Mouse (Mus musculus): Measurements from ENCODE around the gene Serpinb8. TPM values are rescaled to one million over a fixed set of nuclear protein-coding genes. Genes with fewer than 3 reads are reported as not detected.

Serpinb8 gene
- polyA plus RNA-seq, 1 experiment from 2014 or later, result 0.73 TPM

DNA sequence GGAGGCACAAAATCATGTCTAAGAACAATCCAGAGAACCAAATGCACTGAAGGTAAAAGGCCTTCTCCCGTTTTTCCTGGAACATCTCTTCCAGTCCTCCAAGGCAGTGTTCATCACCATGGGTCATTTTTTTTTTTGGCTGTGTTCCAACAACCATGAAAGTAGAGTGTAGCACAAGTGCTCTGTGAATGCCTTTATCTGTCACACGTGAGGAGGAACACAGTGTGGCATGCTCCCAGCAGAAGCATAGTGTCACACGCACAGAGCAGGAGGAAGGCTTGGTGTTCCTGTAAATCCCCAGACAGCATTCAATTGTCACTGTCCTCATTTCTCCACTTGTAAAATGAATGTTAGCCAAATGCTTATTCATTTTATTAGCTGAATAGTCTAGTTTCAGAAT lies 2.8 kb downstream of the Serpinb8 start:
- Histone ChIP-seq H3K4me3 (replicated peaks) (no peak overlapping the region), H3K27ac (no peak overlapping the region), H3K4me2 (no peak overlapping the region), H3K9me3 (replicated peaks) (no peaks in the 10 kb centered on the region), H3K4me1 (peaks cover 6% of the 10 kb centered on the region; the same call in 1 of the 2 replicates), H3K36me3 (no peaks in the 10 kb centered on the region), H3K9ac (no peak overlapping the region), H3K27me3 (no peaks in the 10 kb centered on the region)
- 78% methylated on average over 3 of the region's 3 CpGs for WGBS
- ATAC-seq (replicated peaks; ENCODE audit: low FRiP score), result no peak

DNA sequence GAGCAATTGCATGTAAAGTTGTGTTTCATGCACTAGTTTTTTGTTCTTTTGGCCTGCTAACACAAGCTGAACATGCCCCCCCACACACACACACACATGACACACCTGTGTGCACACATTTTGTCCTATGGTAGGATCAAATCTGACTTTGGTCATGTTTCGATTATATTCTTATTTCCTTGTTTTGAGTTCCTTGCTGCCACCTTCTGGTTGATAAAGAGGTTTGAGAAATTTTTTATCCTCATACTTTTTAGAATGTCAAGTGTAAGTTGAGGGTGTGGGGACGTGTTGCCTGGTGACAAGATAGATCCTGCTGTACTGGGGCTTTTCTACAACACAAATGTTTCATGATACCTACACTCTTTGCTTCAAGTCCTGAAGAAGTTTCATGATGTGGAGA lies 3.7 kb downstream of the Serpinb8 start:
- Histone ChIP-seq H3K36me3 (no peaks in the 10 kb centered on the region), H3K27ac (no peak overlapping the region), H3K27me3 (no peaks in the 10 kb centered on the region), H3K9me3 (replicated peaks) (no peaks in the 10 kb centered on the region), H3K4me2 (no peak overlapping the region), H3K9ac (no peak overlapping the region), H3K4me1 (peaks cover 6% of the 10 kb centered on the region; the same call in 1 of the 2 replicates), H3K4me3 (replicated peaks) (no peak overlapping the region)
- no peak for ATAC-seq (replicated peaks; ENCODE audit: low FRiP score)
- WGBS, result 62% methylated on average over 2 of the region's 2 CpGs

GRCm38 (mm10) chr1:107596874-107597273 lies 7.1 kb downstream of the Serpinb8 start:
- Histone ChIP-seq H3K4me1 (no peaks in the 10 kb centered on the region), H3K4me3 (replicated peaks) (no peak overlapping the region), H3K27me3 (no peaks in the 10 kb centered on the region), H3K27ac (no peak overlapping the region), H3K4me2 (no peak overlapping the region), H3K9me3 (replicated peaks) (no peaks in the 10 kb centered on the region), H3K36me3 (no peaks in the 10 kb centered on the region), H3K9ac (no peak overlapping the region)
- no peak for ATAC-seq (replicated peaks; ENCODE audit: low FRiP score)

DNA sequence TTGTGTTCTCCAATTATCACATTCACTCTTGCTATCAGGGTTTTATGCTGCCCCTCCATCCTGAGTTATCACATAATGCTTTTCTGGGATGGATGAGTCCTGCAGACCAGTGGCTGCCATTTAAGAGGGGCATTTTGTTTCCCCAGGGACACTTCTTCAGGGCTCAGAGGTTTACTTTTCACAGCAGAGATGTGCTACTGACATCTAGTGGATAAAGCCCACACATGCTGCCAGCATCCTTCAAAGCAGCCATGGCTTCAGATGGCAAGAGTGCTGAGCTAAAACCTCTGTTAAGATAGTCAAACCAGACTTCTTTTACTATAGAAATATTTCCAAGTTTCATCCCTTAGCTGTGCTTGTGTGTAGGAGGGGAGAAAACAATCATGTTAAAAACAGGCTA lies 8.7 kb downstream of the Serpinb8 start:
- Histone ChIP-seq H3K4me1 (no peaks in the 10 kb centered on the region), H3K9ac (no peak overlapping the region), H3K4me2 (no peak overlapping the region), H3K27me3 (no peaks in the 10 kb centered on the region), H3K27ac (no peak overlapping the region), H3K9me3 (replicated peaks) (no peaks in the 10 kb centered on the region), H3K4me3 (replicated peaks) (no peak overlapping the region), H3K36me3 (no peaks in the 10 kb centered on the region)
- ATAC-seq (replicated peaks; ENCODE audit: low FRiP score), result no peak

DNA sequence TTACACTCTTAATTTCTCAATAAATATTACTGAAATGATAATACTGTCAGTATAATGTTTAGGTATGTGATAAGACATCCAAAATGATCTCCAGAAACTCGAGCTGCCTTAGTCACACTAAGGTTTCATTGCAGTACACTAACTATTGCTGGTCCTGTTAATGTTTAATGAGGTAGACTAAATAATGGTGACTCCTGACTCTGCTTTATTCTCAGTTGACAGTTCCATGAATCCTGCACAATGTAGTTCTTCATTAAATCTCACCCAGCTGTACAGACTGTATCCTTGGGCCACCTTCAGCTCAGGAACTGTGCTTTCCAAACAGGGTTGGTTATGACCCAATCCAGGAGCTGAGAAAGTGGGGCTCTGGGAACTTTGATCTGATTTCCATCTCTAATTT lies 19.1 kb downstream of the Serpinb8 start:
- no peaks in the 10 kb centered on the region for H3K4me1 ChIP-seq
- 0 out of 2 replicates have a peak, but pooled peaks have one; percentile 36 for ATAC-seq (replicated peaks; ENCODE audit: low FRiP score)
- WGBS, result 42% methylated on average over 1 of the region's 1 CpGs
- no peaks in the 10 kb centered on the region for H3K9me3 ChIP-seq (replicated peaks)
- no peak overlapping the region for H3K4me3 ChIP-seq (replicated peaks)
- no peaks in the 10 kb centered on the region for H3K36me3 ChIP-seq
- H3K9ac ChIP-seq, result no peak overlapping the region
- no peak overlapping the region for H3K27ac ChIP-seq
- no peak overlapping the region for H3K4me2 ChIP-seq
- H3K27me3 ChIP-seq, result no peaks in the 10 kb centered on the region

- Histone ChIP-seq H3K9ac (no peak overlapping the region), H3K27me3 (no peaks in the 10 kb centered on the region)
These were observed 24.3 kb downstream of the Serpinb8 start for GRCm38 (mm10) chr1:107614087-107614486.

GRCm38 (mm10) chr1:107622017-107622416 lies 32.2 kb downstream of the Serpinb8 start:
- no peaks in the 10 kb centered on the region for H3K36me3 ChIP-seq
- 76% methylated on average over 4 of the region's 4 CpGs for WGBS
- H3K9ac ChIP-seq, result no peak overlapping the region
- H3K27me3 ChIP-seq, result no peaks in the 10 kb centered on the region
- no peak overlapping the region for H3K4me3 ChIP-seq (replicated peaks)
- H3K9me3 ChIP-seq (replicated peaks), result no peaks in the 10 kb centered on the region
- H3K4me1 ChIP-seq, result no peaks in the 10 kb centered on the region
- no peak for ATAC-seq (replicated peaks; ENCODE audit: low FRiP score)
- H3K27ac ChIP-seq, result no peak overlapping the region
- H3K4me2 ChIP-seq, result no peak overlapping the region

More at GRCm38 (mm10) chr1:107614087-107614486, 24.3 kb downstream of the Serpinb8 start:
- Histone ChIP-seq H3K4me3 (replicated peaks) (no peak overlapping the region), H3K9me3 (replicated peaks) (no peaks in the 10 kb centered on the region), H3K4me2 (no peak overlapping the region), H3K36me3 (no peaks in the 10 kb centered on the region), H3K4me1 (no peaks in the 10 kb centered on the region), H3K27ac (no peak overlapping the region)
- 84% methylated on average over 2 of the region's 2 CpGs for WGBS
- no peak for ATAC-seq (replicated peaks; ENCODE audit: low FRiP score)

GRCm38 (mm10) chr1:107635936-107636335 lies 46.1 kb downstream of the Serpinb8 start:
- H3K4me1 ChIP-seq, result no peaks in the 10 kb centered on the region
- 28% methylated on average over 4 of the region's 4 CpGs for WGBS
- H3K4me2 ChIP-seq, result no peak overlapping the region
- no peaks in the 10 kb centered on the region for H3K36me3 ChIP-seq
- no peak overlapping the region for H3K27ac ChIP-seq
- no peaks in the 10 kb centered on the region for H3K27me3 ChIP-seq
- H3K9ac ChIP-seq, result no peak overlapping the region
- H3K4me3 ChIP-seq (replicated peaks), result no peak overlapping the region
- H3K9me3 ChIP-seq (replicated peaks), result no peaks in the 10 kb centered on the region
- 0 out of 2 replicates have a peak, but pooled peaks have one; percentile 40 for ATAC-seq (replicated peaks; ENCODE audit: low FRiP score)

DNA sequence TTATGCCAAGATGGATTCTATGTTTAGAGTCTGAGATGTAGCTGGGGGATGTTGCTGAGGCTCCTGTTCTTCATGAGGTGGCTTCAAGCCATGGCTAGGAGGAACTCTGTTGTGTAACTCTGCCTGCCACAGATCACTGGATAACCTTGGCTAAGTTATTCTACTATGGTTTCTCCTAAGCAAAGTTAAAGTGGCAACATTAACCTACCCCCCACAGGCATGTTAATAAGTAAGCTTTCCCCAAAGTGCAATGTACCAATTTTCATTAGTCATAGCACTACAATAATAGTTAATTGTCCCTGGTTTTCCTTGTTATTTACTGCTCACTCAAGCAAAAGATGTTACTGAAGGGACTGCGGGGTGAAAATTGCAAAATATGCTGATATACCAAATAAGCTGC lies 48.2 kb downstream of the Serpinb8 start:
- Histone ChIP-seq H3K4me1 (no peaks in the 10 kb centered on the region), H3K4me2 (no peak overlapping the region), H3K36me3 (no peaks in the 10 kb centered on the region), H3K9me3 (replicated peaks) (no peaks in the 10 kb centered on the region), H3K27me3 (no peaks in the 10 kb centered on the region), H3K9ac (no peak overlapping the region), H3K27ac (no peak overlapping the region), H3K4me3 (replicated peaks) (no peak overlapping the region)
- peak; percentile 86 for ATAC-seq (replicated peaks; ENCODE audit: low FRiP score)
- WGBS, result 65% methylated on average over 1 of the region's 1 CpGs

GRCm38 (mm10) chr1:107638459-107638858 lies 48.7 kb downstream of the Serpinb8 start:
- Histone ChIP-seq H3K36me3 (no peaks in the 10 kb centered on the region), H3K4me1 (no peaks in the 10 kb centered on the region), H3K27me3 (no peaks in the 10 kb centered on the region), H3K9me3 (replicated peaks) (no peaks in the 10 kb centered on the region), H3K9ac (no peak overlapping the region), H3K4me2 (no peak overlapping the region), H3K4me3 (replicated peaks) (no peak overlapping the region), H3K27ac (no peak overlapping the region)
- 76% methylated on average over 3 of the region's 3 CpGs for WGBS
- peak; percentile 66; the same call in 1 of the 2 replicates for ATAC-seq (replicated peaks; ENCODE audit: low FRiP score)

DNA sequence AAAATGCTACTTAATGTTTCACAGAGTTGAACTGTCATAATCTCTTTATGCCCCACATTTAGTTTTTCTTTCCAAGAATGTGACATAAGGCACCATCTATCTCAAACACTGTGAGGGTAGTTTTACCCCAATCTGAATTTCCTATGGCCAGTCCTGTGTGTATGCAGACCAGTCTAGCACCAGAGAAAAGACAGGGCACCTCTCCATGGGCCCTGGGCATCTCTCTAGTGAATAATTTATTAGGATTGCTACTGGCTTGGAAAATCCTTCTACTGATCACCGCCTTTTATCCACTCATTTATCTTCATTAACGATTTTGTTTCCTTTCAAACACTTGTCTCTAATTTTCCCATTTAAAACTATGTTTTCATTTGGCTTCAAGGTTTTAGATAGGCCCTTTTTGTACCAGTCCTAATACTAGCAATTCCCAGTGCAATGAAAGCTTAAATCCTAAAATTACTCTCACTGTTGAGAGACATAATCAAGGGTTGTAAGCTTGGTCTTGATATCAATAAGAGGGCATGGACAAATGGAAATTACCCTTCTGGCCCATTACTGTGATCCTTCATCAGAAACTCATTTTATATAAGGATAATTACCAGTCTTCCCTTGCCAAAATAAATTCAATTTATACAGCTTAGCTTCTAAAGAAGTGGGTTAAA lies 52.8 kb downstream of the Serpinb8 start:
- H3K27ac ChIP-seq, result no peak overlapping the region
- no peak overlapping the region for H3K4me3 ChIP-seq (replicated peaks)
- no peak overlapping the region for H3K9ac ChIP-seq
- no peak for ATAC-seq (replicated peaks; ENCODE audit: low FRiP score)
- H3K36me3 ChIP-seq, result no peaks in the 10 kb centered on the region
- H3K27me3 ChIP-seq, result no peaks in the 10 kb centered on the region
- 69% methylated on average over 2 of the region's 2 CpGs for WGBS
- no peak overlapping the region for H3K4me2 ChIP-seq
- H3K9me3 ChIP-seq (replicated peaks), result no peaks in the 10 kb centered on the region
- H3K4me1 ChIP-seq, result no peaks in the 10 kb centered on the region

DNA sequence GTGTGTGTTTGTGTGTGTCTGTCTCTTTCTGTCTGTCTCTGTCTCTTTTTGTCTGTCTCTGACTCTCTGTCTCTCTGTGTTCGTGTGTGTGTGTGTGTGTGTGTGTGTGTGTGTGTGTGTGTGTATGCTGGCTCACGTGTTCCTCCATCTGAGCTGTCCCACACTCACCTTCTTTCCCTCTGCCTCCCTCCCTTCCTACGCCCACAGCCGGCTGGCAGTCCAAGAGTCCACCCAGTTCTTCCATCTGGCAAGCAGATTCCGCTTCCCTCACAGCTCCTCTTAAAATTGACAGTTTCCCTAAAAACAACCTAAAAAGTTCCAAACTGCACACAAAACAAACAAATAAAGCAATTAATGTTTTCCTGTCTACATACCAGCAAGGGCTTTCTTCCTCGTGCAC lies 55.3 kb downstream of the Serpinb8 start:
- Histone ChIP-seq H3K4me1 (no peaks in the 10 kb centered on the region), H3K9ac (no peak overlapping the region), H3K27ac (no peak overlapping the region), H3K4me3 (replicated peaks) (no peak overlapping the region), H3K4me2 (no peak overlapping the region), H3K9me3 (replicated peaks) (no peaks in the 10 kb centered on the region), H3K27me3 (no peaks in the 10 kb centered on the region), H3K36me3 (no peaks in the 10 kb centered on the region)
- 51% methylated on average over 5 of the region's 6 CpGs for WGBS
- no peak for ATAC-seq (replicated peaks; ENCODE audit: low FRiP score)

DNA sequence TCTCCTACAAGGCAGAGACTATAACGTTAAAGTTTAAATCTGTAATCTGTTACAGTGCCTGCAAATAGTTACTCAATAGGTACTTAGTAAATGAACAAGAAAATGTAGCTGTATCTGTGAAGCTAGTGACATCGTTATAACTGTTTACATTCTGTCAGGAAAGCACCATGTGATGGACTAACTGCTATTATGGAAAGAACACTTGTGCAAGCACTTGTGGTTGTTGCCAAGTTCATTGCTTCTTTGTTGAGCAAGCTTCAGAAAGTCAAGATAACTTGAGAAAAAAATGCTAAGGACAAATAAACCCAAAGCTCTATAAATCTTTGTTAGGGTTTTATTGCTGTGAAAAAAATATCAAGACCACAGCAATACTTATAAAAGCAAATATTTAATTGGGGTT lies 67.9 kb downstream of the Serpinb8 start:
- ATAC-seq (replicated peaks; ENCODE audit: low FRiP score), result no peak
- H3K9ac ChIP-seq, result no peak overlapping the region

More for the DNA sequence above, 67.9 kb downstream of the Serpinb8 start:
- 81% methylated on average over 2 of the region's 2 CpGs for WGBS
- H3K27me3 ChIP-seq, result no peaks in the 10 kb centered on the region
- H3K4me1 ChIP-seq, result no peaks in the 10 kb centered on the region
- H3K4me2 ChIP-seq, result no peak overlapping the region
- no peaks in the 10 kb centered on the region for H3K9me3 ChIP-seq (replicated peaks)
- no peaks in the 10 kb centered on the region for H3K36me3 ChIP-seq
- no peak overlapping the region for H3K4me3 ChIP-seq (replicated peaks)
- no peak overlapping the region for H3K27ac ChIP-seq
